Mouse (Mus musculus): Measurements from ENCODE around the gene Ptprt. TPM values are rescaled to one million over a fixed set of nuclear protein-coding genes. Genes with fewer than 3 reads are reported as not detected.

The Ptprt gene
- total and polyA plus RNA-seq, 3 experiments, result not detected

DNA sequence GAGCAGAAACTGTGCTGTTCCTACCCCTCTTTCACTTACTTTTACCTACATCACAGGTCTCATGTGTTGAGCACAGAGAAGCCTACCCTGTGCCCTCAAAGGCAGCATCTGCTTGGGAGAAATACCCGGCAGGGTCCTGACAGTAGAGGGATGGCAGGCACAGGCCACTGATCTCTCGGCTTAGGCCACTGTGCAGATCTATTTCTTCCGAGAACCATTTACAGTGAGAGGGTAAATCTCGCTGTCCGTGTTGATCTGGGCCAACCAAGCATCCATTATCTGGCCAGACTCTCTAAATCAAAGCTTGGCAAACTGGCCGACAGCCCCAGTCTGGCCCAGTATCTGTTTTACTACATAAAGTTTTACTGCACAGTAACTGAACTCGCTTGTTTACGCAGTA lies 145.0 kb downstream of the Ptprt start:
- no peak overlapping the region for H3K27ac ChIP-seq (ENCODE audit: control insufficient read depth, low read depth, low read length)
- DNase-seq (ENCODE audit: low read depth, low spot score), result no peak

DNA sequence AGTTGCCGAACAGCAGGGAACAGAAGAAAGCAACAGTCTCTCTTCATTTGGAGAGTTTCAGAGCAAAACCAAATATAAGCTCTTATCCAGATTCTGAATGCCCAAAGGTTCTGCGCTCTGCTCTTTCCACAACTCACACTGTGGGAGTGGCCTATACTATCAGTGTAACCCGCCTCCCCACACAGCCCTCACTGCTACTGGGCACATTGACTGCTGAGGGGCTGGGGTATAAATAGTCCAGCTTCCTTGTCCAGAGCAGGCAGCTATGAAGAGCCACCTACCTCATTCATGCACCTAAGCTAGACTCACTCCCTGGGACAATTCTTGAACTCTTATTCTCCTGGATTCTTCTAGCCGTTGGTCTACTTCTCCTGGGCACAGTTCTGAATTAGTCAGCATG lies 147.9 kb downstream of the Ptprt start:
- no peaks in the 10 kb centered on the region for H3K9me3 ChIP-seq (replicated peaks; ENCODE audit: insufficient read depth, low read length)
- TF ChIP-seq ELF1 (IDR thresholded peaks at IDR 0.05; ENCODE audit: low read depth, low read length) (no peak), POLR2A (IDR thresholded peaks at IDR 0.05; ENCODE audit: control insufficient read depth in 1 of 2, insufficient read depth in 1 of 2, low read depth in 1 of 2, low read length in 2 of 2, poor library complexity in 1 of 2) (no peak), POLR2AphosphoS2 (IDR thresholded peaks at IDR 0.05; ENCODE audit: low read length) (no peak), NRF1 (IDR thresholded peaks at IDR 0.05; ENCODE audit: insufficient read depth, low read depth, low read length, poor library complexity, severe bottlenecking) (no peak), TCF12 (IDR thresholded peaks at IDR 0.05; ENCODE audit: low read depth, low read length) (no peak), CHD1 (IDR thresholded peaks at IDR 0.05; ENCODE audit: low read depth, low read length) (no peak)
- no peak overlapping the region for H3K9ac ChIP-seq (ENCODE audit: control insufficient read depth, low read depth, low read length, poor library complexity, severe bottlenecking)
- H3K36me3 ChIP-seq (ENCODE audit: control insufficient read depth in 1 of 2, insufficient read depth in 2 of 2, low read length in 2 of 2), result no peaks in the 10 kb centered on the region
- no peak overlapping the region for H3K4me3 ChIP-seq (ENCODE audit: control insufficient read depth in 1 of 2, insufficient read depth in 1 of 2, low read depth in 2 of 2, low read length in 2 of 2)
- no peaks in the 10 kb centered on the region for H3K27me3 ChIP-seq (ENCODE audit: control insufficient read depth in 1 of 2, insufficient read depth in 2 of 2, low read length in 2 of 2)
- no peak overlapping the region for H3K27ac ChIP-seq (ENCODE audit: control insufficient read depth, low read depth, low read length)
- no peaks in the 10 kb centered on the region for H3K4me1 ChIP-seq (ENCODE audit: control insufficient read depth in 1 of 2, insufficient read depth in 2 of 2, low read length in 2 of 2)
- no peak for DNase-seq (ENCODE audit: low read depth, low spot score)
- H3K79me2 ChIP-seq (ENCODE audit: control insufficient read depth, insufficient read depth, low read length, poor library complexity), result no peaks in the 10 kb centered on the region

More for the DNA sequence above, 145.0 kb downstream of the Ptprt start:
- no peaks in the 10 kb centered on the region for H3K9me3 ChIP-seq (replicated peaks; ENCODE audit: insufficient read depth, low read length)
- TF ChIP-seq CHD2 (IDR thresholded peaks at IDR 0.05; ENCODE audit: low read length), result no peak
- TF ChIP-seq ZNF384 (IDR thresholded peaks at IDR 0.05; ENCODE audit: low read depth, low read length), result no peak
- no peak for TF ChIP-seq MEF2A (IDR thresholded peaks at IDR 0.05; ENCODE audit: extremely low read depth, insufficient replicate concordance, low read depth, low read length, poor library complexity, severe bottlenecking)
- no peak for TF ChIP-seq NELFE (IDR thresholded peaks at IDR 0.05; ENCODE audit: low read depth, low read length)
- no peak for TF ChIP-seq BHLHE40 (IDR thresholded peaks at IDR 0.05; ENCODE audit: borderline replicate concordance, low read depth, low read length)
- TF ChIP-seq TAL1 (IDR thresholded peaks at IDR 0.05; ENCODE audit: low read length), result no peak
- no peak for TF ChIP-seq EP300 (IDR thresholded peaks at IDR 0.05; ENCODE audit: low read depth in 1 of 2, low read length in 2 of 2)
- no peak for TF ChIP-seq RAD21 (IDR thresholded peaks at IDR 0.05; ENCODE audit: low read depth, low read length)
- no peak for TF ChIP-seq CHD1 (IDR thresholded peaks at IDR 0.05; ENCODE audit: low read depth, low read length)
- TF ChIP-seq USF2 (IDR thresholded peaks at IDR 0.05; ENCODE audit: borderline replicate concordance in 1 of 2, insufficient read depth in 1 of 2, low read depth in 1 of 2, low read length in 2 of 2), result no peak
- no peak for TF ChIP-seq MYC (IDR thresholded peaks at IDR 0.05; ENCODE audit: low read depth, low read length)
- TF ChIP-seq MXI1 (IDR thresholded peaks at IDR 0.05; ENCODE audit: low read depth, low read length), result no peak
- TF ChIP-seq CTCF (IDR thresholded peaks at IDR 0.05 in 2 of 3, conservative IDR thresholded peaks at IDR 0.05 in 1 of 3; ENCODE audit: control insufficient read depth in 1 of 3, insufficient read depth in 1 of 3, low read depth in 2 of 3, low read length in 3 of 3, poor library complexity in 1 of 3, severe bottlenecking in 1 of 3), result no peak
- TF ChIP-seq TCF12 (IDR thresholded peaks at IDR 0.05; ENCODE audit: low read depth, low read length), result no peak
- TF ChIP-seq NRF1 (IDR thresholded peaks at IDR 0.05; ENCODE audit: insufficient read depth, low read depth, low read length, poor library complexity, severe bottlenecking), result no peak
- no peak for TF ChIP-seq JUND (IDR thresholded peaks at IDR 0.05; ENCODE audit: low read depth, low read length)
- H3K9ac ChIP-seq (ENCODE audit: control insufficient read depth, low read depth, low read length, poor library complexity, severe bottlenecking), result no peak overlapping the region
- no peaks in the 10 kb centered on the region for H3K79me2 ChIP-seq (ENCODE audit: control insufficient read depth, insufficient read depth, low read length, poor library complexity)
- no peaks in the 10 kb centered on the region for H3K36me3 ChIP-seq (ENCODE audit: control insufficient read depth in 1 of 2, insufficient read depth in 2 of 2, low read length in 2 of 2)
- H3K4me3 ChIP-seq (ENCODE audit: control insufficient read depth in 1 of 2, insufficient read depth in 1 of 2, low read depth in 2 of 2, low read length in 2 of 2), result no peak overlapping the region
- H3K27me3 ChIP-seq (ENCODE audit: control insufficient read depth in 1 of 2, insufficient read depth in 2 of 2, low read length in 2 of 2), result no peaks in the 10 kb centered on the region
- no peaks in the 10 kb centered on the region for H3K4me1 ChIP-seq (ENCODE audit: control insufficient read depth in 1 of 2, insufficient read depth in 2 of 2, low read length in 2 of 2)
